Mouse (Mus musculus): ENCODE results near the gene Psmd9. TPM values are rescaled to one million over a fixed set of nuclear protein-coding genes. Genes with fewer than 3 reads are reported as not detected.
"Not testable (repeated sequence)": the region's sequence is repeated elsewhere in the genome, so short reads cannot be mapped to it uniquely, and the experiment has no call there.

The Psmd9 gene
- polyA plus RNA-seq, 1 experiment from 2014 or later: 78.7 TPM

- no peak for ATAC-seq (ENCODE audit: low read depth)
- Histone ChIP-seq H3K4me2 (ENCODE audit: low read depth, low read length) (no peak overlapping the region), H3K36me3 (ENCODE audit: control insufficient read depth, insufficient read depth, low read length) (no peaks in the 10 kb centered on the region), H3K27me3 (ENCODE audit: control insufficient read depth, insufficient read depth, low read length) (no peaks in the 10 kb centered on the region), H3K4me3 (ENCODE audit: low read depth, low read length) (no peak overlapping the region), H3K4me1 (ENCODE audit: control insufficient read depth, insufficient read depth, low read length) (no peaks in the 10 kb centered on the region), H3K9me3 (ENCODE audit: control insufficient read depth, low read length) (no peaks in the 10 kb centered on the region), H3K9ac (replicated peaks; ENCODE audit: low read depth, low read length) (no peak overlapping the region), H3K27ac (ENCODE audit: low read depth, low read length) (no peak overlapping the region)
- 49% methylated on average over 9 of the region's 9 CpGs for WGBS
These were observed 23.5 kb downstream of the Psmd9 start for GRCm38 (mm10) chr5:123192606-123193150.

- H3K4me2 ChIP-seq (ENCODE audit: low read depth, low read length): no peak overlapping the region
- no peaks in the 10 kb centered on the region for H3K9me3 ChIP-seq (ENCODE audit: control insufficient read depth, low read length)
- no peaks in the 10 kb centered on the region for H3K4me1 ChIP-seq (ENCODE audit: control insufficient read depth, insufficient read depth, low read length)
- no peaks in the 10 kb centered on the region for H3K36me3 ChIP-seq (ENCODE audit: control insufficient read depth, insufficient read depth, low read length)
- H3K4me3 ChIP-seq (ENCODE audit: low read depth, low read length): no peak overlapping the region
- WGBS: 87% methylated on average over 5 of the region's 5 CpGs
- H3K9ac ChIP-seq (replicated peaks; ENCODE audit: low read depth, low read length): no peak overlapping the region
- ATAC-seq (ENCODE audit: low read depth): no peak
- H3K27me3 ChIP-seq (ENCODE audit: control insufficient read depth, insufficient read depth, low read length): no peaks in the 10 kb centered on the region
- H3K27ac ChIP-seq (ENCODE audit: low read depth, low read length): no peak overlapping the region
These were observed 24.2 kb downstream of the Psmd9 start for GRCm38 (mm10) chr5:123193436-123193835.

- Histone ChIP-seq H3K27me3 (ENCODE audit: control insufficient read depth, insufficient read depth, low read length) (no peaks in the 10 kb centered on the region), H3K36me3 (ENCODE audit: control insufficient read depth, insufficient read depth, low read length) (no peaks in the 10 kb centered on the region), H3K4me1 (ENCODE audit: control insufficient read depth, insufficient read depth, low read length) (no peaks in the 10 kb centered on the region), H3K9me3 (ENCODE audit: control insufficient read depth, low read length) (no peaks in the 10 kb centered on the region), H3K27ac (ENCODE audit: low read depth, low read length) (no peak overlapping the region), H3K4me2 (ENCODE audit: low read depth, low read length) (no peak overlapping the region), H3K9ac (replicated peaks; ENCODE audit: low read depth, low read length) (no peak overlapping the region), H3K4me3 (ENCODE audit: low read depth, low read length) (no peak overlapping the region)
- no peak for ATAC-seq (ENCODE audit: low read depth)
- WGBS: 90% methylated on average over 6 of the region's 6 CpGs
These were observed 25.6 kb downstream of the Psmd9 start for GRCm38 (mm10) chr5:123194856-123195255.

- no peak for ATAC-seq (ENCODE audit: low read depth)
- Histone ChIP-seq H3K27me3 (ENCODE audit: control insufficient read depth, insufficient read depth, low read length) (no peaks in the 10 kb centered on the region), H3K4me1 (ENCODE audit: control insufficient read depth, insufficient read depth, low read length) (no peaks in the 10 kb centered on the region), H3K4me3 (ENCODE audit: low read depth, low read length) (no peak overlapping the region), H3K36me3 (ENCODE audit: control insufficient read depth, insufficient read depth, low read length) (no peaks in the 10 kb centered on the region), H3K9me3 (ENCODE audit: control insufficient read depth, low read length) (no peaks in the 10 kb centered on the region), H3K9ac (replicated peaks; ENCODE audit: low read depth, low read length) (no peak overlapping the region), H3K4me2 (ENCODE audit: low read depth, low read length) (no peak overlapping the region), H3K27ac (ENCODE audit: low read depth, low read length) (no peak overlapping the region)
- 92% methylated on average over 16 of the region's 16 CpGs for WGBS
These were observed 26.3 kb downstream of the Psmd9 start for GRCm38 (mm10) chr5:123195500-123196000.

GRCm38 (mm10) chr5:123196746-123197145 is 27.5 kb downstream of the Psmd9 start:
- Histone ChIP-seq H3K4me2 (ENCODE audit: low read depth, low read length) (no peak overlapping the region), H3K27ac (ENCODE audit: low read depth, low read length) (no peak overlapping the region), H3K4me1 (ENCODE audit: control insufficient read depth, insufficient read depth, low read length) (no peaks in the 10 kb centered on the region), H3K9ac (replicated peaks; ENCODE audit: low read depth, low read length) (no peak overlapping the region), H3K36me3 (ENCODE audit: control insufficient read depth, insufficient read depth, low read length) (no peaks in the 10 kb centered on the region), H3K27me3 (ENCODE audit: control insufficient read depth, insufficient read depth, low read length) (no peaks in the 10 kb centered on the region), H3K9me3 (ENCODE audit: control insufficient read depth, low read length) (no peaks in the 10 kb centered on the region), H3K4me3 (ENCODE audit: low read depth, low read length) (no peak overlapping the region)
- no peak for ATAC-seq (ENCODE audit: low read depth)
- WGBS: 72% methylated on average over 4 of the region's 4 CpGs

GRCm38 (mm10) chr5:123198523-123198922 is 29.3 kb downstream of the Psmd9 start:
- Histone ChIP-seq H3K9me3 (ENCODE audit: control insufficient read depth, low read length) (no peaks in the 10 kb centered on the region), H3K4me2 (ENCODE audit: low read depth, low read length) (no peak overlapping the region), H3K27me3 (ENCODE audit: control insufficient read depth, insufficient read depth, low read length) (no peaks in the 10 kb centered on the region), H3K9ac (replicated peaks; ENCODE audit: low read depth, low read length) (no peak overlapping the region), H3K27ac (ENCODE audit: low read depth, low read length) (no peak overlapping the region), H3K4me1 (ENCODE audit: control insufficient read depth, insufficient read depth, low read length) (no peaks in the 10 kb centered on the region), H3K4me3 (ENCODE audit: low read depth, low read length) (no peak overlapping the region), H3K36me3 (ENCODE audit: control insufficient read depth, insufficient read depth, low read length) (no peaks in the 10 kb centered on the region)
- no peak for ATAC-seq (ENCODE audit: low read depth)
- 93% methylated on average over 4 of the region's 4 CpGs for WGBS

- H3K4me2 ChIP-seq (ENCODE audit: low read depth, low read length); H3K27ac ChIP-seq (ENCODE audit: low read depth, low read length); H3K4me3 ChIP-seq (ENCODE audit: low read depth, low read length); H3K9me3 ChIP-seq (ENCODE audit: control insufficient read depth, low read length); ATAC-seq (ENCODE audit: low read depth); H3K36me3 ChIP-seq (ENCODE audit: control insufficient read depth, insufficient read depth, low read length); H3K9ac ChIP-seq (replicated peaks; ENCODE audit: low read depth, low read length); H3K27me3 ChIP-seq (ENCODE audit: control insufficient read depth, insufficient read depth, low read length); H3K4me1 ChIP-seq (ENCODE audit: control insufficient read depth, insufficient read depth, low read length): not testable (repeated sequence)
- WGBS: 90% methylated on average over 5 of the region's 7 CpGs
These were observed 31.8 kb downstream of the Psmd9 start for GRCm38 (mm10) chr5:123200816-123201522.

GRCm38 (mm10) chr5:123201523-123201892 is 32.3 kb downstream of the Psmd9 start:
- 86% methylated on average over 7 of the region's 7 CpGs for WGBS
- Histone ChIP-seq H3K4me2 (ENCODE audit: low read depth, low read length) (no peak overlapping the region), H3K4me3 (ENCODE audit: low read depth, low read length) (no peak overlapping the region), H3K9ac (replicated peaks; ENCODE audit: low read depth, low read length) (no peak overlapping the region), H3K4me1 (ENCODE audit: control insufficient read depth, insufficient read depth, low read length) (no peaks in the 10 kb centered on the region), H3K27ac (ENCODE audit: low read depth, low read length) (no peak overlapping the region), H3K27me3 (ENCODE audit: control insufficient read depth, insufficient read depth, low read length) (no peaks in the 10 kb centered on the region), H3K36me3 (ENCODE audit: control insufficient read depth, insufficient read depth, low read length) (no peaks in the 10 kb centered on the region), H3K9me3 (ENCODE audit: control insufficient read depth, low read length) (no peaks in the 10 kb centered on the region)
- ATAC-seq (ENCODE audit: low read depth): no peak

GRCm38 (mm10) chr5:123201987-123202386 is 32.8 kb downstream of the Psmd9 start:
- Histone ChIP-seq H3K27me3 (ENCODE audit: control insufficient read depth, insufficient read depth, low read length) (no peaks in the 10 kb centered on the region), H3K4me1 (ENCODE audit: control insufficient read depth, insufficient read depth, low read length) (no peaks in the 10 kb centered on the region), H3K4me2 (ENCODE audit: low read depth, low read length) (no peak overlapping the region), H3K36me3 (ENCODE audit: control insufficient read depth, insufficient read depth, low read length) (no peaks in the 10 kb centered on the region), H3K27ac (ENCODE audit: low read depth, low read length) (no peak overlapping the region), H3K9me3 (ENCODE audit: control insufficient read depth, low read length) (no peaks in the 10 kb centered on the region), H3K4me3 (ENCODE audit: low read depth, low read length) (no peak overlapping the region), H3K9ac (replicated peaks; ENCODE audit: low read depth, low read length) (no peak overlapping the region)
- no peak for ATAC-seq (ENCODE audit: low read depth)
- 89% methylated on average over 5 of the region's 5 CpGs for WGBS

Measured in neural tube, embryonic 14.5 days (tissue).